Mouse (Mus musculus): ENCODE results near the gene Smarcc1. TPM values are rescaled to one million over a fixed set of nuclear protein-coding genes. Genes with fewer than 3 reads are reported as not detected.

Smarcc1 gene
- 54.6 TPM for total RNA-seq (2023)

DNA sequence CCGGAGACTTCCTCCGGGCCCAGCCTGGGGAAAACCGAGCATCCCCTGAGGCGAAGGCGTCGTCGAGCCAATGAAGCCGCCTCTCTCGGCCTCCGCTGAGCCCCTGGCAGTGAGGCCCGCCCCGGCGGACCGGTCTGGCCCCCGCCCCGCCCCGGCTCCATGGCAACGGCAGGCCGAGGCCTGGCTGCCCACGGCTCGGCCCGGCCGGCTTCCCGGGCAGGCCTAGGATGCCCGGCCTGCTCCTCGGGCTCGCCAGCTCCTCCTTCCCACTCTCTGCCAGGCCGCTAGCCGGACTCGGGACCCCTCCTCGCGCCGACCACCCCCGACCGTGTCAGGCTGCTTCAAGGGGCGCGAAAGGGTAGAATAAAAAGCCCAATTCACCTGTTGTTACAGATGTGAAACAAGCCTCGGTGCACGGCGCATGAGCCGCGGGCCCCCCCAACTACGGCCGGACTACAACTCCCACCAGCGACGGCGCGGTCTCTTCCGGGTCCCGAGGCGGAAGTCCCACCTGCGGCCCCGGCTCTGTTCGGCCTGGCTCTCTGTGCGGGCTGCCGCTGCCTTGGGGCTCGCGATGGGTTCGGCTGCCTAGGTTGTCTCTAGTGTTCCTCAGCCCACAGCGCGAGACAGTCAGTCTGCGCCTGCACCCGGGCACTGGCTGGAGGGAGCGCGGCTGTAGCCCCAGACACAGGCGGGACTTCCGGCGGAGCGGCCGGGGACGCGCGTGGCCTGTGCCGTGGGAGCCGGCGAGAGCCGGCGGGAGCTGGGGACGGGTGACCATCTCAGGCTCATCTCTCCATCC lies at the start of gene Smarcc1:
Smarcc1 (plus strand) TSS at position 732 of the 802 bp plus-strand sequence.

GRCm38 (mm10) chr9:110117779-110118139 lies 251 bp downstream of the Smarcc1 start, which contains the start of gene Dhx30:
Gene Dhx30, minus strand, starts transcription at chr9:110117830.

GRCm38 (mm10) chr9:110243221-110243833 lies 125.8 kb downstream of the Smarcc1 start, which contains the start of gene Cspg5:
Gene Cspg5, plus strand, starts transcription at chr9:110243783.

Other genes with a start within 250 kb of the Smarcc1 start
- 10.3 TPM for gene Cdc25a, start 242.1 kb upstream of the Smarcc1 start, total RNA-seq (2023)
- 103 TPM for gene Map4, start 186.2 kb upstream of the Smarcc1 start, total RNA-seq (2023)
- 136 TPM for gene Dhx30, start 122 bp downstream of the Smarcc1 start, total RNA-seq (2023)
- 3.2 TPM for gene Cspg5, start 126.1 kb downstream of the Smarcc1 start, total RNA-seq (2023)
- gene Elp6, start 187.5 kb downstream of the Smarcc1 start, total RNA-seq (2023): 7.4 TPM
- gene Scap, start 215.6 kb downstream of the Smarcc1 start, total RNA-seq (2023): 72.6 TPM